Mouse (Mus musculus) brain, embryonic 18.5 days (tissue): Measurements from ENCODE around the gene Ptprb.

ENCODE experiments used
- DNase-seq: peaks from one replicate; pipeline ENCODE4 v3.0.0-alpha.2; 2012; ENCODE audit warnings: low read depth, low spot score

The Ptprb gene

DNA sequence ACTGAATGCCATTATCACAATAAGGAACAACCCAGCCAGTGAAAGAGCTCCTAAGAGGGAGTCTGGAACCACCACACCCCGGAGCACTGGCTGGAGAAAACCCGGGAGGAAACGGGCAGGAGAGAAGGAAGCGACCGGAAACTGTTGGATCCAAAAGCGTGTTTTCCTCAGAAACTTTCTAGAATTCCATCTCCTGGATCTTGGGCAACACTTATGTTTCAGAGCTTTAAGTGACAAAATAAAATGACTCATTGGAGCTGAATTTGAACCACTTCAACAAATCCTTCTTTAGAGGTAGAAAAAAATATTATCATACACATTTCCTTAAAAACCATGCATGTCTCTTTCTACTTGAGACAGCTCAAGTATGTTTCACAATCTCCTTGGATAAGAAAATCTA is 145.7 kb downstream of the Ptprb start:
- no peak for DNase-seq

DNA sequence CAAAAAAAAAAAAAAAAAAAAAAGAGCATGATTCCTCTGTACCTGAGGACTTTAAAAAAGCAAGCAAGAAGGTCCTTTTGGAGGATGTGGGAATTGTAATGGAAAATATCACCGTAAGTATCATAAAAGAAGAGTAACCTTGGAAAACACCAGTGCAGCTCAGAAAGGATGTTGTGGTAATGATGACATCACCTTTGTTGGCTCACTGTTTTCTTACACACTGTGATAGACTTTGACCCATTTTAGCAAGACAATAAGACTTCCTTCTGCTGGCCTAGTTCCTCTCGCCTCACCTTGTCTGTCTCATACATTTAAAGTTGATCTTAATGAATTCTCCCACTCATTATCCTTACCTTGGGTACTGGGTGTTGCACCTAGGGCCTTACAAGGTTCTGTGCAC is 147.2 kb downstream of the Ptprb start:
- DNase-seq: no peak

DNA sequence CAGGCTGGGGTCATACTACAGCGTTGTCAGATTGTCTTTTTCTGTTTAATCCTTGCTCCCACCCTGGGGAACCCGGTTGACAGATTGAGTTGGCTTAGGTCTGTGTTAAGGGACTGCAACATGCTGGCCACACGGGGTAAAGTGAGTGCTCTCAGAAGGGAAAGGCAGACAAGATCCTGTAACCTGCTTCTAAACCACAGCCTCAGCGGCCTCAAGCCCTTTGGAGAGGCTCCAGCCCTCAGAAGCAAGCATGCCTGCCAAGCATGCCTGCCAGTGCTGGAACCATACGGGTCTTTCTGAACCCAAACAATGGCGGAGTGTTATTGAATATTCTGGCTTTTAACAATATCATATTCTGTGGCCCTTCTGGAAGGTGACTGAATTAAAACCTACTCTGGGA is 149.6 kb downstream of the Ptprb start:
- no peak for DNase-seq

DNA sequence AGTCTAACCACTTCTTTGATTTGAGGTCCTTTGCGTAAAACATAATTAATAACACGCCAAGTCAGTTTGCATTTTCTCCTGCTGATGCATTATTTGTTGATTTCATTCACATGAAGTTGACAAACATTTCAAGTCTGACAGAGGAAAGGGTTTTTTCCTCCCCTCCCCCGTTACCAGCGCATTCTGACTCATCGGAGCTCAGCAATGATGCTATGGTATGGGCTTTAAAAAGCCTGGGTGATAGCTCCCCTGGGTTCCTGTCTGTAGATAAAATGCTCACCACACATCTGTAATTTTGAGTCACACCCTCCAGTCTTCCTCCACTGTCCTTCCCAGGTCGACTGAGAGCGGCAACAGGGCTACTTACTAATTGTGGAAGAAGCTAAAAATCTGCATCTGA is 150.9 kb downstream of the Ptprb start:
- no peak for DNase-seq

DNA sequence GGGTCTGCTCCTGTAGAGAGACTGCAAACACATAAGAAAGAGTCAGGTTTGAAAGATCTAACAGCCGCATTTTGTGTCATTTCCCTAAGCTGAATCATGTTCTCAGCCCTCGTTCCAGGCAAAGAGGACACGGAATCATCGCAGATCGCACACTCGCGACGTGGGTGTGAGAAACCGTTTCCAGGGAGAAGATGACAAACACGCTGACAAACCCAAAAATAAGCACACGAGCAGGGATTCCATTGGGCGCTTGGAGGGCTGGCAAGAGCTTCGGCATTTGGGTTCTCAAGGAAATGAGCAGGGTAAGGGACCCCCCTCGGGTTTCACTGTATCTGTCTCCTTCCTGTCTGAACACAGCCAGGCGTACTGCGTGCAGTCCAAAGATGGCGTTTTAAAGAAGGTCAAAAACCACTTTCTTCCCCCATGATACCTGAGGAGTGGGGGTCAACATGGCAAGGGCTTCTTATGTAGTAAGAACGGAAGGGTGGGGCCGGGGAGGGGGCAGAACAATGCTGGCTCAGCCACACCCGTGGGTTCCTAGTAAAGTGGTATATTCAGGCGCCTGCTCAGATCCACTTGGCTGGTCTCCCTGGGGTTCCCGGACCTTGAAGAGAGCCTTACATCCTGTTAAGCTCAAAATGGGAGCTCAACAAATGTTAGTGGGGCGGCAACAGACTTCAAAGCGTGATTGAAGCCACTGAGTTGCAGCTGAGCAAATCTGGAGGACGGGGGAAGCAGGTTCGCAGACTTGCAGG is 152.9 kb downstream of the Ptprb start:
- DNase-seq: no peak

DNA sequence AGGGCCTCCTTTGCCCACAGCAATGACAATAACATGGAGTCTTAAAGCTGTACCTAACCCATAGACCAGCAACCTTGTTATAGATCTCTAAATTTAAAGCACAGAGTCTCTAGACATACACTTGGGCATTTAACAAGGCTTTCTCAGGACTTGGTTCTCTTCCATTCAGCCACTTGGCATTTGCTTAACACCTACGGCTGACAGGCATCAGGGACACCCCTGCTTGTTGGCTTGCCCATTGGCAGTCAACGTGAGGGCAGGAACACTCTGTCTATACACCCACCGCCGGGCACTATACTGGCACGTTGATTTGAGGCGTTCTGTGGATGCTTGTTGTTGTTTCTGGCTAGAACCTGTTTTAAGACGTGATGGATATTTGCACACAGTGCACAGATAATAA is 157.1 kb downstream of the Ptprb start:
- DNase-seq: no peak

DNA sequence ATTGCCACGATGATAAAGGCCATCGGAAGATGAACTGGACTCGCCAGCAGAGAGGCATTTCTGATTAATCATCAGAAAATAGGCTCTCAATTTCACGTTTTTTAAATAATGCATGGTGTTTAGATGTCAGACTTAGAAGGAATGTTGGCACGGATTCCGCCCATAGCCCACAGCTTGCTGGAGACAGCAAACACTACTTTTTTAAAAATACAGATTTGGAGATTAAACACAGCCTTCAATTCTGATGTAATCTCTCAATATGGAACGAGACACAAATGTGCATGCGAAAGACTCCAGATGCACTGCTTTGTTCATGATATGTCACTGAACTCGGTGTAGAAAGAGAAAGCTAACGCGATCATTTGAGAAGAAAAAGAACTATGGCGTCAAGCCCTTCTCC is 160.1 kb downstream of the Ptprb start:
- no peak for DNase-seq
